Mouse (Mus musculus): ENCODE results near the gene Fshb. TPM values are rescaled to one million over a fixed set of nuclear protein-coding genes. Genes with fewer than 3 reads are reported as not detected.

Fshb gene
- not detected for polyA plus RNA-seq (2012; fragmentation: generic; extraction: Trizol)

GRCm38 (mm10) chr2:107059556-107059955 is at the start of gene Fshb:
Fshb (minus strand) TSS chr2:107059656.

Other genes with a start within 250 kb of the Fshb start
- 10 to 100 TPM in 1 of 2 experiments, 1 to 10 TPM in 1; 1.1 to 10.5 TPM for gene Arl14ep, start 85.2 kb downstream of the Fshb start, polyA plus RNA-seq (2012; fragmentation: generic; extraction: Trizol)
- not detected for gene Kcna4, start 231.0 kb upstream of the Fshb start, polyA plus RNA-seq (2012; fragmentation: generic; extraction: Trizol)